Mouse (Mus musculus) testis, adult 2 months (tissue): ENCODE measurements around the gene Heca.

Experiments used
- CTCF ChIP-seq: fragments of 200-500 bp; IDR thresholded peaks from 2 replicates; pipeline ENCODE4 v1.5.1; 2012; ENCODE audit warnings: low read depth, mild to moderate bottlenecking, inconsistent platforms, low read length, moderate library complexity; ENCODE audit not compliant: control insufficient read depth, insufficient read depth, insufficient replicate concordance
- POLR2A ChIP-seq: fragments of 200-500 bp; IDR thresholded peaks from 2 replicates; pipeline ENCODE4 v1.6.1; 2012; ENCODE audit warnings: low read depth, mild to moderate bottlenecking, inconsistent platforms, low read length, moderate library complexity; ENCODE audit not compliant: control insufficient read depth

DNA sequence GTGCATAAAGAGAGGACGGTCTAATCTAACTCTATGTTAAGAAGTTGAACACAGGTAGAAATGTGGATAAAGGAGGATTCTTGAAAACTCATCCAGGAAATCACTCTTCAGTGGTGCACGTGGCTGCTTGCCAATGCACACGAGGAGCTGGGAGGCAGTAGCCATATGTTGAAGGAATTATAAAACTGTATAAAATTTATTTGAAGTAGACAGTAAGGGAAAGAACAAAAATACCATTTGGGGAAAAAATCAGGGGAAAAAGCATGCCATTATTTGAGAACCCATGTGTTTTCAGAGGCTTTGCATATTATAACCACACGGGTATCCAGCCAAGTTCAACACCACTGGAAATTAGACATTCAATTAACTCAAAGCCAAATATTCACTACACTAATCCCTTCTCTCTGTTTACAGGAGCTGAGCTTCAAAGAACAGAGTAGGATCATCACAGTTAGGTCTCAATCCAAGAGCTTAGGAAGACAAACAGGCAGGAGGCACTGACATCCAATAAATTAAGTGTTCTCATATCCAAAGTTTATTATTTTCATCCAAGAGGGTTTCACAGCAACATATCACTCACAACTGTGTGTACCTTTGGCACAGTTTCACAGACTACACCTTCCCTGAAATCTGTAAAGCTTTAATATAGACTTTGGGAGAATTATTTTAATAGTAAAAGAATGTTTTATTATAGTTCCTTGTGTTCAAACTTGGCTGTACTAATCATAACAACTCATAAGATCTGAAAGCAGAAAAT lies 102.9 kb downstream of the Heca start:
- TF ChIP-seq CTCF: no peak
- no peak for TF ChIP-seq POLR2A
